Mouse (Mus musculus): ENCODE data around the gene Msh4. TPM values are rescaled to one million over a fixed set of nuclear protein-coding genes. Genes with fewer than 3 reads are reported as not detected.
A peak's percentile ranks its signal among the peaks of the same experiment; 100 is the strongest.

Msh4 gene
- polyA plus RNA-seq, 1 experiment from 2014 or later, result 0.06 TPM

GRCm38 (mm10) chr3:153905251-153906135 is 445 bp downstream of the Msh4 start:
- H3K4me2 ChIP-seq (replicated peaks), result no peak overlapping the region
- H3K9ac ChIP-seq, result no peak overlapping the region
- 85% methylated on average over 49 of the region's 49 CpGs for WGBS
- H3K36me3 ChIP-seq, result peaks cover 66% of the 10 kb centered on the region
- H3K9me3 ChIP-seq (replicated peaks), result no peaks in the 10 kb centered on the region
- peak; percentile 41 for ATAC-seq (ENCODE audit: low FRiP score)
- no peak overlapping the region for H3K4me3 ChIP-seq
- peaks cover 17% of the 10 kb centered on the region for H3K4me1 ChIP-seq
- H3K27ac ChIP-seq, result no peak overlapping the region
- H3K27me3 ChIP-seq, result no peaks in the 10 kb centered on the region

GRCm38 (mm10) chr3:153904586-153904985 is 1.4 kb downstream of the Msh4 start:
- Histone ChIP-seq H3K4me2 (replicated peaks) (no peak overlapping the region), H3K9ac (no peak overlapping the region), H3K27me3 (no peaks in the 10 kb centered on the region), H3K9me3 (replicated peaks) (no peaks in the 10 kb centered on the region), H3K4me3 (no peak overlapping the region), H3K4me1 (peaks cover 9% of the 10 kb centered on the region; the same call in 1 of the 2 replicates), H3K27ac (no peak overlapping the region), H3K36me3 (peaks cover 57% of the 10 kb centered on the region)
- WGBS, result 71% methylated on average over 6 of the region's 6 CpGs
- peak; percentile 55; the same call in 1 of the 2 replicates for ATAC-seq (ENCODE audit: low FRiP score)

DNA sequence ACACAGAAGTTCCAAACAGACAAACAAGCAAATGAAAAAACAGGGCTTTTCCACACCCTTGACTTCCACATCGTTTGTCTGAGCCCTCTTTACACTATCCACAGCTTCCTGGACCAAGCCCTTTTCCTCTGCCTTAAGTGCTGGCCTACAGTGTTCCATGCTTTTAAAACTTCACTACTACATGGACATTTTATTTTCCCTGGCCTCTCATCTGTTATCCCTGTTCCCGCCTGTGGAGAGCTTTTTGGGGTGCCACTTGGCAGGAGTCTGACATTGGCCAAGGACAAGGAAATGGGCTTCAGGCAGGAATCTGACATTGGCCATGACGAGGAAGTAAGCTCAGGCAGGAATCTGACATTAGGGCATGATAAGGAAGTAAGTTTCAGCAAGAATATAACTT is 3.3 kb downstream of the Msh4 start:
- ATAC-seq (ENCODE audit: low FRiP score), result no peak
- Histone ChIP-seq H3K27ac (no peak overlapping the region), H3K4me1 (no peaks in the 10 kb centered on the region), H3K4me3 (no peak overlapping the region), H3K36me3 (peaks cover 37% of the 10 kb centered on the region), H3K27me3 (no peaks in the 10 kb centered on the region), H3K4me2 (replicated peaks) (no peak overlapping the region), H3K9me3 (replicated peaks) (no peaks in the 10 kb centered on the region), H3K9ac (no peak overlapping the region)
- 78% methylated on average over 3 of the region's 3 CpGs for WGBS

DNA sequence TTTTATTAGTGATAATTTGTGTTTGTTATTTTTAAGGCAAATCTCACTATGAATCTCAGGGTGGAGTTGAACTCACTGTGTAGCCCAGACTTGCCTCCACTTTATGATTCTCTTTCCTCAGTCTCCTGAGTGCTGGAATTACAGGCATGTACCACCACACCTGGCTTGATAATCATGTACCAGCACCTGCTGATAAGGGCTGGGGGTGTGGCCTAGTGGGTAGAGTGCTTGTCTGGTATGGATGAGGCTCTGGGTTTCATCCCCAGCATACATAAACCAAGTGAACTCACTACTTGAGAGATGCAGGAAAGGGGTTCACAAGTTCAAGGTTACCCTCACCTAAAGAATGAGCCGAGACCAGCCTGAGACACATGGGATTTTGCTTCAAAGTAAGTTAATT is 4.0 kb downstream of the Msh4 start:
- Histone ChIP-seq H3K9me3 (replicated peaks) (no peaks in the 10 kb centered on the region), H3K36me3 (peaks cover 34% of the 10 kb centered on the region), H3K27ac (no peak overlapping the region), H3K4me2 (replicated peaks) (no peak overlapping the region), H3K27me3 (no peaks in the 10 kb centered on the region), H3K4me1 (no peaks in the 10 kb centered on the region), H3K9ac (no peak overlapping the region), H3K4me3 (no peak overlapping the region)
- no peak for ATAC-seq (ENCODE audit: low FRiP score)
- WGBS, result 90% methylated on average over 1 of the region's 1 CpGs

DNA sequence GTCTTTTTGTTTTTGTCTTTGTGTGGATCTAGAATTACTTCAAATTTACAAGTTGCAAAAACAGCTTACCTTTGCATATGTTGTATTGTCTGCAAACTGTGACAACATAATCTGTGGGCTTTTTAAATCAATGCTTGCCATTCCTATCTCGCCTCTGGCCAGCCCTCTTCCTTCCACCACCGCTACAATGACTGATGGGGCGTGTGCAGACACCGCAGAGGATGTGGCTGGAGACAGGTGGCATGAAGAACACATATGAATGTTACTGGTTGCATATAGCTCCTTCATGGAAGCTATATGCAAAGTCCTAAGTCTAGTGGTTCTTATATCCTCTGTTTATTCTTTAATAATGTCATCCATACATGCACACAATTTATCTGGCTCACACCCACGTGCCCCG is 8.7 kb downstream of the Msh4 start:
- no peak for ATAC-seq (ENCODE audit: low FRiP score)
- H3K4me1 ChIP-seq, result no peaks in the 10 kb centered on the region
- H3K27ac ChIP-seq, result no peak overlapping the region
- WGBS, result 76% methylated on average over 6 of the region's 6 CpGs
- no peaks in the 10 kb centered on the region for H3K9me3 ChIP-seq (replicated peaks)
- no peaks in the 10 kb centered on the region for H3K27me3 ChIP-seq
- no peak overlapping the region for H3K4me2 ChIP-seq (replicated peaks)
- H3K4me3 ChIP-seq, result no peak overlapping the region
- H3K9ac ChIP-seq, result no peak overlapping the region
- H3K36me3 ChIP-seq, result no peaks in the 10 kb centered on the region

DNA sequence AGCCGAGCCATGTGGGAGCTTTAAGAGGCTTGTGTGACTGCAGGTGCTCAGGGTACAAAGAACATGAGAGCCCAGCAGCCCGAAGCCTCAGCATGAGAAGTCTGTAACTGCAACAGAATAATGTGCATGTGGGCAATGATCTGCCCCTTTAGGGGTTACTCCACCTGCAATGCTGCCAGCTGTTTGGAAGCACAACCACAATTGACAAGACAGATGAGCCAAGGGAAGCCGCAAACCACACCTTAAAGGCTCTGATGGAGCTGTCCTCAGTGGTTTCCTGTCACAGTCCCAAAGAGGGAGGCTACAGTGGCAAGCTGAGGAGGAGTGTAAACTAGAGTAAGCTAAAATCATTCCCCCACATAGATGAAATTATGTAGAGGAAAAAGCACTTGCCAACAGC is 10.5 kb downstream of the Msh4 start:
- Histone ChIP-seq H3K9me3 (replicated peaks) (no peaks in the 10 kb centered on the region), H3K4me3 (no peak overlapping the region), H3K4me1 (no peaks in the 10 kb centered on the region), H3K4me2 (replicated peaks) (no peak overlapping the region), H3K27me3 (no peaks in the 10 kb centered on the region), H3K36me3 (no peaks in the 10 kb centered on the region), H3K27ac (no peak overlapping the region), H3K9ac (no peak overlapping the region)
- no peak for ATAC-seq (ENCODE audit: low FRiP score)
- WGBS, result 87% methylated on average over 3 of the region's 3 CpGs

GRCm38 (mm10) chr3:153889188-153889781 is 16.7 kb downstream of the Msh4 start:
- WGBS, result 79% methylated on average over 8 of the region's 8 CpGs
- ATAC-seq (ENCODE audit: low FRiP score), result no peak
- Histone ChIP-seq H3K36me3 (no peaks in the 10 kb centered on the region), H3K9me3 (replicated peaks) (no peaks in the 10 kb centered on the region), H3K9ac (no peak overlapping the region), H3K4me2 (replicated peaks) (no peak overlapping the region), H3K27ac (no peak overlapping the region), H3K4me3 (no peak overlapping the region), H3K4me1 (no peaks in the 10 kb centered on the region), H3K27me3 (no peaks in the 10 kb centered on the region)

DNA sequence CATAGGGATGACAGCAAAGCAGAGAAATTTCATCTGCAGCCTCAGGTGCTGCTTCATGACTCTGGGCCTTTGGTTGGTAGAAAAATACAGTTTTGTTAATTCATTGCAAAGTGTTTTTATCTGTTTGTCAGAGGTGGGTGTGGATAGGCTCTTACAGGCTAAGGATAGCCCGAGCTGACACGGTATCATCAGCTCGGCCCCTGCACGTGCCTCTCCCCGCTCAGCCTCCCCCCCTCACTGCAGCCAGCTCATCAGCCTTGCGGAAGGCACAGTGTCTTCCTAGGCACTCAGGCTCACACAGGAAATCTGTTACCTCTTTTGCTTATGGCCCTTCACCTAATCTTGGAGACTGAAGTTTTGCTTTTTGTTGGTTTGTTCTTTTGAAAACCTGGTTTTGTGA is 17.8 kb downstream of the Msh4 start:
- H3K4me2 ChIP-seq (replicated peaks), result no peak overlapping the region
- no peaks in the 10 kb centered on the region for H3K27me3 ChIP-seq
- 82% methylated on average over 6 of the region's 6 CpGs for WGBS
- H3K9me3 ChIP-seq (replicated peaks), result no peaks in the 10 kb centered on the region
- H3K4me3 ChIP-seq, result no peak overlapping the region
- H3K4me1 ChIP-seq, result no peaks in the 10 kb centered on the region
- H3K36me3 ChIP-seq, result no peaks in the 10 kb centered on the region
- H3K27ac ChIP-seq, result no peak overlapping the region
- no peak overlapping the region for H3K9ac ChIP-seq
- ATAC-seq (ENCODE audit: low FRiP score), result no peak

GRCm38 (mm10) chr3:153886296-153886695 is 19.6 kb downstream of the Msh4 start:
- no peaks in the 10 kb centered on the region for H3K4me1 ChIP-seq
- no peak overlapping the region for H3K4me3 ChIP-seq
- H3K9me3 ChIP-seq (replicated peaks), result no peaks in the 10 kb centered on the region
- no peak overlapping the region for H3K27ac ChIP-seq
- H3K36me3 ChIP-seq, result no peaks in the 10 kb centered on the region
- no peaks in the 10 kb centered on the region for H3K27me3 ChIP-seq
- ATAC-seq (ENCODE audit: low FRiP score), result no peak
- no peak overlapping the region for H3K4me2 ChIP-seq (replicated peaks)
- no peak overlapping the region for H3K9ac ChIP-seq

GRCm38 (mm10) chr3:153871396-153871795 is 34.5 kb downstream of the Msh4 start:
- no peak overlapping the region for H3K27ac ChIP-seq
- no peak for ATAC-seq (ENCODE audit: low FRiP score)
- no peak overlapping the region for H3K9ac ChIP-seq
- H3K4me3 ChIP-seq, result no peak overlapping the region
- no peaks in the 10 kb centered on the region for H3K9me3 ChIP-seq (replicated peaks)
- no peaks in the 10 kb centered on the region for H3K36me3 ChIP-seq
- H3K27me3 ChIP-seq, result no peaks in the 10 kb centered on the region
- H3K4me2 ChIP-seq (replicated peaks), result no peak overlapping the region
- 87% methylated on average over 5 of the region's 5 CpGs for WGBS
- no peaks in the 10 kb centered on the region for H3K4me1 ChIP-seq

DNA sequence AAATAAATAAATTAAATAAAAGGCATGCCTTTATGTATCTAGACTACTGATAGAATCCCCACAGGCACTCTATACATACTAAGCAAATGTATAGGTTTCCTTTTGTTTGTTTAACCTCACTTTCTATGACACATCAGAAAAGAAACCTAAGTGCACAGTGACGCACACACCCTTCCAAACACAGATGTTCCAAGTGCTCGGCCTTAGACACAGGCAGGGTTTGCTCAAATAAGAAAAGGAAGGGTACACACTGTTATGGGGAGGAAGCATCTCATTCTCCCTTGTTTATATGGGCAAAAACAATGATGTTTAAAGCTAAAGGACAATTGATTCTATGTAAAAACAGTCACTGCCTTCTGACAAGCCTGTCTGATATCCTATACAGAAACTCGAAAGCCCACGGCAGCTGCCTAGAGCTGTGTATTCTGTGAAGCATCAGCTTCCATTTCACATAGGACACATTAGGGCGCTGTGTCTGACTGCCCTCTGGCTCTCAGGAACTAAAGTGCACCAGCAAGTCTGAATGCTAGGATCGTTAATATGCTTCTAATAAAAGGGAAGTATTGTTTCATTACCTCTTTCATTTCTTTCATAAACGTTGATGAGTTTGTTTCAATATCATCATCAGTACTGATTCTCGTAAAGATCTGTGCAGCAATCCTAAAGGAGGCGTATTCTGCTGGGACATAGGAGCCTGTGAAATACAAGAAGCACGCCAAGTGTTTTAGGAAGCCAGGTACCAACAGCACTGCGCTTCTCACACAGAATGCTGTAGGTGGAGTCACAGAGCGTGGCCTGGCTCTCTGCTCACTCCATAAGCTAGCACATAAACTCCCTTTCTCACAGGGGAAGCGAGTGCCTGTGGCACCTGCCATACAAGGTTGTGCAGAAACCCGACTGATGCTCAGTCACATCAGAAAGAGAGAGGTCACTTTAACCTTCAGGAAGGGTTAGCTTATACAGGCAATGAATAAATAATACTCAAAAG is 38.5 kb downstream of the Msh4 start:
- Histone ChIP-seq H3K27me3 (no peaks in the 10 kb centered on the region), H3K27ac (no peak overlapping the region), H3K36me3 (no peaks in the 10 kb centered on the region), H3K4me3 (no peak overlapping the region), H3K4me1 (no peaks in the 10 kb centered on the region), H3K9me3 (replicated peaks) (no peaks in the 10 kb centered on the region), H3K4me2 (replicated peaks) (no peak overlapping the region), H3K9ac (no peak overlapping the region)
- 78% methylated on average over 14 of the region's 14 CpGs for WGBS
- ATAC-seq (ENCODE audit: low FRiP score), result no peak

Data from hindbrain, embryonic 12.5 days (tissue).